Mouse (Mus musculus) limb, embryonic 14.5 days (tissue): ENCODE data around the gene Ebf1. TPM values are rescaled to one million over a fixed set of nuclear protein-coding genes. Genes with fewer than 3 reads are reported as not detected.

Experiments
- ATAC-seq: fragments of 200-750 bp; cut with Nextera tagmentation; 2 replicates; pipeline ENCODE4 v1.8.0; 2017; ENCODE audit warnings: low read depth, moderate number of reproducible peaks, moderate TSS enrichment; ENCODE audit not compliant: low FRiP score
- DNase-seq: peaks from one replicate; pipeline ENCODE4 v3.0.0-alpha.2; 2015; ENCODE audit warnings: low spot score
- H3K27ac ChIP-seq: fragments of 300-500 bp; sonication (generic); replicated peaks from 2 replicates; pipeline ENCODE4 v1.5.1; 2014; ENCODE audit warnings: low read depth, mild to moderate bottlenecking, low read length, moderate library complexity, mixed read lengths
- H3K27me3 ChIP-seq: fragments of 300-500 bp; sonication (generic); 2 replicates; pipeline ENCODE4 v1.6.1; 2014; ENCODE audit warnings: low read length, mixed read lengths; ENCODE audit not compliant: control insufficient read depth, insufficient read depth
- H3K36me3 ChIP-seq: fragments of 300-500 bp; sonication (generic); 2 replicates; pipeline ENCODE4 v1.6.1; 2014; ENCODE audit warnings: mild to moderate bottlenecking, low read length, moderate library complexity, mixed read lengths; ENCODE audit not compliant: control insufficient read depth, insufficient read depth
- H3K4me1 ChIP-seq: fragments of 300-500 bp; sonication (generic); 2 replicates; pipeline ENCODE4 v1.6.1; 2014; ENCODE audit warnings: antibody characterized with exemption, low read length, mixed read lengths; ENCODE audit not compliant: control insufficient read depth, insufficient read depth
- H3K4me2 ChIP-seq: fragments of 300-500 bp; sonication (generic); replicated peaks from 2 replicates; pipeline ENCODE4 v1.6.1; 2014; ENCODE audit warnings: low read depth, mild to moderate bottlenecking, low read length, moderate library complexity; ENCODE audit not compliant: severe bottlenecking
- H3K4me3 ChIP-seq: fragments of 300-500 bp; sonication (generic); replicated peaks from 2 replicates; pipeline ENCODE4 v1.5.1; 2014; ENCODE audit warnings: low read length
- H3K9ac ChIP-seq: fragments of 300-500 bp; sonication (generic); 2 replicates; pipeline ENCODE4 v1.6.1; 2014; ENCODE audit warnings: mild to moderate bottlenecking, low read depth, low read length, moderate library complexity; ENCODE audit not compliant: severe bottlenecking
- H3K9me3 ChIP-seq: fragments of 300-500 bp; sonication (generic); 2 replicates; pipeline ENCODE4 v1.6.1; 2016; ENCODE audit warnings: low read length; ENCODE audit not compliant: control insufficient read depth
- POLR2A ChIP-seq: fragments of 200-500 bp; IDR thresholded peaks from 2 replicates; pipeline ENCODE4 v1.8.0; 2012; ENCODE audit warnings: inconsistent platforms, mild to moderate bottlenecking, moderate library complexity, borderline replicate concordance; ENCODE audit not compliant: insufficient read depth, insufficient read length; ENCODE audit errors: extremely low read depth
- WGBS: fragments of 180-500 bp; shearing (Covaris S2); extraction: QIAGEN DNeasy Blood & Tissue Kit; methylation state at CpG from one replicate; pipeline ENCODE4 v1.1.7; 2014; 5-methylcytosine and 5-hydroxymethylcytosine counted together
- polyA plus RNA-seq, 2 experiments: library from polyadenylated mRNA; depleted of rRNA in 1 of 2; stranded (reverse) in 1 of 2; unstranded in 1 of 2; fragments of >200 nt; fragmentation: Nextera tagmentation in 1 of 2; extraction: Ambion mirVana in 1 of 2; gene quantifications; 2 replicates each; pipeline versions ENCODE4 v1.2.1 to v1.2.3; 2012 to 2014

Ebf1 gene
- polyA plus RNA-seq, 2 experiments = 42.9 to 71.4 TPM

DNA sequence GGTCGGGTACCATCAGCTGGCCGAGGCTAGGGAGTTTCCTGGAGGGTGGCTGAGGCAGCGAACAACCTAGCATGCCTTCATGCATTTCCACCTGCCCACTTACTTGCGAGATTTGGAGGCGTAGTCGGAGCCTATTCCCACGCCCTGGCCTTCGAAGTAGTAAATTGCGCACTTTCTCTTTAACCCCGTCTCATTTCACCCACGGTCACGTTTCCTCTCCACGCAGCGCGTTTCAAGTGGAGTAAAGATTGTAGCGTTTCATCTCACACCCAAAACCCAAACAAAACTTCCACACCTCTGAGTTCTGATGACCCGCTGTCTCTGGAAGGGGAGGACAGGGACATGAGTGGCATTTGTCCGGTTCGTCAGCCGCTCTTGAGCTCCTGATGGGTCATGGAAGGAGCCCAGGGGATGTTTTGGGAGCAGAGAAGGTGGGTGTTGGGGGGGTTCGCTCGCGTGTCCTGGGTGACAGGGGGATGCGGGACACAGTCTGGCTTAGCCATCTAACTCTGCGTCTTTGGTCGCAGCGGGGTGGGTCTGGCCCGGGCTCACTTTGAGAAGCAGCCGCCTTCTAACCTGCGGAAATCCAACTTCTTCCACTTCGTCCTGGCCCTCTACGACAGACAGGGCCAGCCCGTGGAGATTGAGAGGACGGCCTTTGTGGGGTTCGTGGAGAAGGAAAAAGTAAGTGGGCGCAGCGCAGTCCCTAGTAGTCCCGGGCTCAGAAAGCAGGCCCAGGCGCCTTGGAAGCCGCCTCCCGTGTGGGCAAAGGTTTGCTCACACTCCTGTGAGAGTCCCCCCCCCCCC, 3.0 kb downstream of the Ebf1 start:
- DNase-seq (no peak), ATAC-seq (no peak)
- 4% methylated on average over 41 of the region's 41 CpGs for WGBS
- Histone ChIP-seq H3K9ac (peak overlapping the region; percentile 96), H3K4me3 (peak overlapping the region; percentile 76), H3K4me2 (peak overlapping the region; percentile 89), H3K9me3 (no peaks in the 10 kb centered on the region), H3K27me3 (no peaks in the 10 kb centered on the region), H3K27ac (peak overlapping the region; percentile 99), H3K36me3 (peaks cover 10% of the 10 kb centered on the region), H3K4me1 (peaks cover 18% of the 10 kb centered on the region)
- TF ChIP-seq POLR2A = no peak

DNA sequence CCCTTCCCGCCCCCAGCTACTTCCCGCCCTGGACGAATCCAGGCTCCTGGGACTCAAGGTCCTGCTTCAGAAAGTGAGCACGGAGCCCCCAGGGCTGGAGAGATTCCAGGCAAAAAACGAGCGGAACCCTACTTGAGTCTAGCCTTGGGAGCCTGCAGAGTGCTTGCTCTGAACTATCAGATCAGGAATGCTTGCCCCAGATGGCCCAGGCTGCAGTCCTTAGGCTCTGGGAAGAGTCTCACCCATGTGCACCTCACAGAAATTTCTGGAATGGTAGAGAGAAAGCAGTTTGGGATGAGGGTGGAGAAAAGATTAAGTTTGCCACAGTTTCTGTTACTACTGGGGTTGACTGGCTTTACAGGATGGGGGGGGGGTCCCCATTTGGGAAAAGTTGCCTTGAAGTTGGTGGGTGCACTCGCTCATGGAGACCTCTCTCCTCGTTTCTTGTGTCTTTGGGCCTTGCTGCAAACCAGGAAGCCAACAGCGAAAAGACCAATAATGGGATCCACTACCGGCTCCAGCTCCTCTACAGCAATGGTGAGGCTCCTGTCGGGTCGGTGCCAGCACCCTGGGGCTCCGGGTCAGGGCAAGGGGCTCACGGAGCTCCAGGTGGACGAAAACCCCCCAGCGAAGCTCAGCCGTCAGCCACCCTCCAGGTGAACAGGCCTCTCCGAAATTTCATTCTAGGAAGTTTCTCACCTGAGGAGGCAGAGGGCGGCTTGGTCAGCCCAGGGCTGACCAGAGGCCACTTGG, 3.8 kb downstream of the Ebf1 start:
- Histone ChIP-seq H3K4me2 (peak overlapping the region; percentile 89), H3K4me3 (peak overlapping the region; percentile 76), H3K27me3 (no peaks in the 10 kb centered on the region), H3K4me1 (peaks cover 18% of the 10 kb centered on the region), H3K27ac (peak overlapping the region; percentile 99), H3K9me3 (no peaks in the 10 kb centered on the region), H3K9ac (peak overlapping the region; percentile 96), H3K36me3 (peaks cover 10% of the 10 kb centered on the region)
- no peak for TF ChIP-seq POLR2A
- DNase-seq = no peak
- no peak for ATAC-seq
- 37% methylated on average over 13 of the region's 19 CpGs for WGBS

- TF ChIP-seq POLR2A = no peak
- Histone ChIP-seq H3K27me3 (no peaks in the 10 kb centered on the region), H3K9me3 (no peaks in the 10 kb centered on the region), H3K9ac (peak overlapping the region; percentile 96), H3K4me3 (peak overlapping the region; percentile 76), H3K4me1 (peaks cover 15% of the 10 kb centered on the region), H3K27ac (peak overlapping the region; percentile 99), H3K36me3 (peaks cover 10% of the 10 kb centered on the region), H3K4me2 (peak overlapping the region; percentile 89)
- ATAC-seq (no peak), DNase-seq (no peak)
- 42% methylated on average over 10 of the region's 10 CpGs for WGBS
These were observed 4.5 kb downstream of the Ebf1 start for GRCm38 (mm10) chr11:44621615-44622014.

- WGBS = 30% methylated on average over 11 of the region's 11 CpGs
- TF ChIP-seq POLR2A = no peak
- Histone ChIP-seq H3K9me3 (no peaks in the 10 kb centered on the region), H3K4me3 (peak overlapping the region; percentile 76), H3K27ac (peak overlapping the region; percentile 99; the same call in 1 of the 2 replicates), H3K9ac (peak overlapping the region; percentile 42; the same call in 1 of the 2 replicates), H3K4me2 (peak overlapping the region; percentile 89), H3K4me1 (peaks cover 15% of the 10 kb centered on the region), H3K36me3 (peaks cover 10% of the 10 kb centered on the region), H3K27me3 (no peaks in the 10 kb centered on the region)
- ATAC-seq (no peak), DNase-seq (no peak)
These were observed 5.1 kb downstream of the Ebf1 start for GRCm38 (mm10) chr11:44622023-44622731.

GRCm38 (mm10) chr11:44624564-44624963, 7.4 kb downstream of the Ebf1 start:
- DNase-seq = no peak
- H3K27ac ChIP-seq = no peak overlapping the region
- H3K9ac ChIP-seq = no peak overlapping the region
- H3K4me1 ChIP-seq = peaks cover 20% of the 10 kb centered on the region
- no peaks in the 10 kb centered on the region for H3K9me3 ChIP-seq
- no peak for ATAC-seq
- H3K27me3 ChIP-seq = no peaks in the 10 kb centered on the region
- H3K36me3 ChIP-seq = peaks cover 10% of the 10 kb centered on the region
- H3K4me3 ChIP-seq = no peak overlapping the region
- no peak for TF ChIP-seq POLR2A
- H3K4me2 ChIP-seq = no peak overlapping the region; the same call in 1 of the 2 replicates
- 58% methylated on average over 5 of the region's 5 CpGs for WGBS
